Mouse (Mus musculus) neutrophil, adult 65 days (primary cell): Measurements from ENCODE around the gene Nrip3. TPM values are rescaled to one million over a fixed set of nuclear protein-coding genes. Genes with fewer than 3 reads are reported as not detected.

Source experiments
- total RNA-seq: library from RNA; stranded (reverse); gene quantifications from 2 replicates; pipeline ENCODE4 v1.2.4, GENCODE M21; 2023

Nrip3 gene
- not detected in 2 replicates for total RNA-seq

DNA sequence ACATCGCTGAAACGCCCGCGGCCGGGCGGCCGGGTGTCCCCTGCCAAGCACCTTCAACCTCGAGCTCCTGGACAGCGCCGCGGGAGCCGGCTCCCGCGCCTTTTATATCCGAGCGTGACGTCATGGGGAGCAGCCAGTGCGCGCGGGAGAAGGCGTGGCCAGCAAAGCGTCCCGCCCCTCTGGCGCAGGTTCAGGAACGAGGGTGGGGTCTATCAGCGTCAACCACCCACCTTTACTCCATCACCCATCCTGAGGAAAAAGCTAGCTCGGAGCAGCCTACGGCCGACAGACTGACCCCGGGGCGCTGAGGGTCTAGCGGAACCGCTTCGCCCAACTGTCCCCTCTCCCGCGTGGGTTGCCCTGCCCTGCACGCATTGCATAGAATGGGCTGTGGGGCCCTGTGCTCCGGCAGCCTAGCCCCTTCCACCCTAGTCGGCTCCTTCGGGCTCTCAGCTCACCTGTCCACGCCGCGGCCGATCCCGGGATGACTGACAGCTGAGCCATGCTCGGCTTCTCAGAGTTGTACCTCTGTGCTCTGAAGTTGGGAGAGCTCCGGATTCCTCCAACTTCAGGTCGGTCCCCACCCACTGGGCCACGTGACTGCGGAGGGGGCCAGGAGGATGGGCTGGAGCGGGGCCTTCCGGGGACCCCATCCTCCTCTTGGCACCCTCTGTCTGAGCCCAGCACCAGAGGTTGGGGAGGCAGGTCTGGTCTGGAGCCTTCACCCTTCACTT lies at the start of gene Nrip3:
Gene Nrip3 (minus strand): TSS at position 556 of the 734 bp plus-strand sequence.

DNA sequence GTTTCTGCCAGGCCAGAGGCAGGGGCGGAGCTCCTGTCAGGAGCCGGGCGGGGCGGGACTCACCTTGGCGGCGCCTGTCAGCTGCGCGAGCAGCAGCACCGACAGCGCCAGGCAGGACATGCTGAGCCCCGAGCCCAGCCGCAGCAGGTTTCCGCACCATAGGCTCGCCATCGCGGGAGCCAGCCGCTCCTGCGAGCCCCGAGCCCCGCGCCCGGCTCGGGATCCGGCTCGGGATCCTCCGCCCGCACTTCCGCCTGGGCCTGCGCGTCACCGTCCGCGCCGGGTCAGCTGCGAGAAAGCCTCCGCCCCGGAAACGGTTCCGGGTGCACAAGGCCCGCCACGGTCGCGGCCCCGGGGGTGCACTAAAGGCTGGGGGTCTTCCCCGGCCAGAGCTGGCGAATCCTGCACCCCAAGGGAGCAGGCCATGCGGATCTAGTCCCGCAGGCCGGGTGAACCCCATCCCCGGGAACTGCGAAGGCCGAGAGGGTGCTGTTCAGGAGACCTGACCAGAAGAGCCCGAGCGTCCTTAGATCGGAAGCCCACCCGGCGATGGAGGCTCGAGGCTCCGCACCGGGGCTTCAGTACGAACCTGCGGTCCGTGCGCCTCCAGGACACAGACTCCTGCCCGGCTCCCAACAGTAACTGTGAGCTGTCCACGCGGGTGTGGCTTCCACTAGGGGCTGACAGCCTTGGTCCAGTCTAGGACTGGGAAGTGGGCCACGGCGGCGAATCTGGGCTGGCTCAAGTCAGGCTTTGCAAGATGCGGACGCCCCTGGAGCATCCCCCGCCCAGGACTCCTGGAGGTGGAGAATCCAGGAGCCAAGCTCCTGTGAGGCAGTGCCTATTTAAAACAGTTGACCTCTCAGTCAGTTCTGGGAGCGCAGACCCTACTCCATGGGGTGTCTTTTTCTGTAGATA lies 29.6 kb downstream of the Nrip3 start, which contains the start of gene Tmem9b:
Gene Tmem9b (minus strand): TSS at position 868 of the 918 bp plus-strand sequence.

DNA sequence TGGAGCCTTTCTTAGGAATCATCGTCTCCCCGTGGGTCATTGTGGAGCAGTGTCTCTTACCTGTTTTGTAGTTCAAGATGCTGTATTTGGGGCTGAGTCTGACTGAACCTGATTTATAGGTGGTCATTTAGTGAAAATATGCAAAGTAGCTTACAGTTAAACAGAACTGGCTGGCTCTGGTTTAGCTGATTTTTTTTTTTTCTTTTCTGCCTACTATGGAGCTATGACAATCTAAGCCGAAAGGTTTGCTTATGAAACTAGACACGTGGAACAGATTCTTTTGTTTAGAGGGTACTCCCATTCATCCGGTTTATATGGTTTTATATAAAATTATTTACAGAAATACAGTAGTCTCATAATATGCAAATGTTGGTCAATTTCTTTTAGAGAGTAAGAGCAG lies 50.2 kb downstream of the Nrip3 start, which contains the start of gene Ascl3:
Gene Ascl3 (minus strand): TSS at position 101 of the 400 bp plus-strand sequence.

DNA sequence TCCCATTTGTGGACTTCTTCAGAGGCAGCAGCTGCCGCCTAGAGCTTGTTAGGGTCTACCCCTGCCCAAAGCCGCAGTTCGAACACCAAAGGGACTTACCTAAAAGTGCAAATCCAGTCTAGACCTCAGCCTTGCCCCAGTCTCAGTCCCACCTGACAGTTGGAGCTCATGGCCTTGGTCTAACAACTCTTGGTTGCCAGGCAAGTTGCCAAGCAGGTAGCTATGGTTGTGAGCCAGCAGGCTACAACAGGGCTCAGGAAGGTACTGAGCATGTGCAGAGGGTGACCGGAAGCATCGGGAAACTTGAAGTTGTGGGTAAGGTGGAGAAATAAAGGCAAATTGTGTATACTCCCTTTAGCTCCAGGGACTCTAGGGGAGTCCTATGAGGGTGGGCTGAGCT lies 58.1 kb downstream of the Nrip3 start, which contains the start of gene BC051019:
Gene BC051019 (minus strand): TSS at position 154 of the 400 bp plus-strand sequence.

Other genes with a start within 250 kb of the Nrip3 start
- 1.8 and 1.9 TPM in 2 replicates for gene St5, start 78.4 kb downstream of the Nrip3 start, total RNA-seq
- gene Akip1, start 78.3 kb downstream of the Nrip3 start, total RNA-seq, result 7.1 and 7.2 TPM in 2 replicates
- not detected in 2 replicates for gene BC051019, start 58.2 kb downstream of the Nrip3 start, total RNA-seq
- gene Ascl3, start 50.3 kb downstream of the Nrip3 start, total RNA-seq, result not detected in 2 replicates
- 41.0 and 45.6 TPM in 2 replicates for gene Tmem9b, start 29.1 kb downstream of the Nrip3 start, total RNA-seq
- not detected in 2 replicates for gene Scube2, start 83.7 kb upstream of the Nrip3 start, total RNA-seq
- gene Dennd5a, start 178.4 kb upstream of the Nrip3 start, total RNA-seq, result 261 and 343 TPM in 2 replicates
- 71.6 and 104 TPM in 2 replicates for gene Tmem41b, start 204.9 kb upstream of the Nrip3 start, total RNA-seq
- gene Ipo7, start 236.2 kb upstream of the Nrip3 start, total RNA-seq, result 42.1 and 56.8 TPM in 2 replicates